Mouse (Mus musculus) forebrain, embryonic 12.5 days (tissue): Measurements from ENCODE around the gene Chn2. TPM values are rescaled to one million over a fixed set of nuclear protein-coding genes. Genes with fewer than 3 reads are reported as not detected.
A peak's percentile ranks its signal among the peaks of the same experiment; 100 is the strongest.

Source experiments
- ATAC-seq: fragments of 200-750 bp; cut with Nextera tagmentation; 2 replicates; pipeline ENCODE4 v1.8.0; 2017; ENCODE audit warnings: moderate TSS enrichment; ENCODE audit not compliant: low FRiP score
- H3K27ac ChIP-seq: fragments of 300-500 bp; sonication (generic); 2 replicates; pipeline ENCODE4 v1.5.1; 2016; ENCODE audit warnings: mild to moderate bottlenecking
- H3K27me3 ChIP-seq: fragments of 300-500 bp; sonication (generic); 2 replicates; pipeline ENCODE4 v1.6.1; 2016; ENCODE audit warnings: mild to moderate bottlenecking
- H3K36me3 ChIP-seq: fragments of 300-500 bp; sonication (generic); replicated peaks from 2 replicates; pipeline ENCODE4 v1.6.1; 2016; ENCODE audit warnings: mild to moderate bottlenecking
- H3K4me1 ChIP-seq: fragments of 300-500 bp; sonication (generic); 2 replicates; pipeline ENCODE4 v1.6.1; 2016
- H3K4me2 ChIP-seq: fragments of 300-500 bp; sonication (generic); 2 replicates; pipeline ENCODE4 v1.6.1; 2016; ENCODE audit warnings: mild to moderate bottlenecking, moderate library complexity
- H3K4me3 ChIP-seq: fragments of 300-500 bp; sonication (generic); replicated peaks from 2 replicates; pipeline ENCODE4 v1.5.1; 2016; ENCODE audit warnings: mild to moderate bottlenecking
- H3K9ac ChIP-seq: fragments of 300-500 bp; sonication (generic); 2 replicates; pipeline ENCODE4 v1.6.1; 2016; ENCODE audit warnings: mild to moderate bottlenecking
- H3K9me3 ChIP-seq: fragments of 300-500 bp; sonication (generic); 2 replicates; pipeline ENCODE4 v1.6.1; 2016
- WGBS: fragments of 180-500 bp; shearing (Covaris S2); methylation state at CpG from one replicate; pipeline ENCODE4 v1.1.7; 2016; 5-methylcytosine and 5-hydroxymethylcytosine counted together
- polyA plus RNA-seq: library from polyadenylated mRNA; unstranded; fragments of >200 nt; fragmentation: Nextera tagmentation; extraction: Ambion mirVana; gene quantifications from 2 replicates; pipeline ENCODE4 v1.2.1, GENCODE M21; 2016

Chn2 gene
- polyA plus RNA-seq: 29.8 and 30.2 TPM in 2 replicates

- peak within 1 kb of the TSS; percentile 75 for H3K4me2 ChIP-seq
- peaks cover 29% of the 10 kb centered on the region for H3K4me1 ChIP-seq
- peaks cover 31% of the 10 kb centered on the region for H3K27me3 ChIP-seq
- H3K4me3 ChIP-seq: peak within 1 kb of the TSS; percentile 73
- peak within 1 kb of the TSS; percentile 95 for H3K27ac ChIP-seq
- WGBS: under 1% methylated on average over 38 of the region's 43 CpGs
- H3K36me3 ChIP-seq: no peaks in the 10 kb centered on the region
- H3K9ac ChIP-seq: peak within 1 kb of the TSS; percentile 84
- ATAC-seq: peak; percentile 81
- H3K9me3 ChIP-seq: no peaks in the 10 kb centered on the region
These were observed at the start of gene Chn2 for GRCm38 (mm10) chr6:54039357-54039804. TSS of gene Chn2 (plus strand) at chr6:54039554.

GRCm38 (mm10) chr6:53992386-53992785 lies 47.0 kb upstream of the Chn2 start:
- no peak overlapping the region for H3K4me3 ChIP-seq

GRCm38 (mm10) chr6:53995519-53995918 lies 43.8 kb upstream of the Chn2 start:
- 0 out of 2 replicates have a peak, but pooled peaks cover 3% of the 10 kb centered on the region for H3K4me1 ChIP-seq
- H3K9ac ChIP-seq: no peak overlapping the region
- H3K9me3 ChIP-seq: 0 out of 2 replicates have a peak, but pooled peaks cover 2% of the 10 kb centered on the region
- no peak overlapping the region for H3K4me3 ChIP-seq
- H3K27me3 ChIP-seq: no peaks in the 10 kb centered on the region
- no peak for ATAC-seq
- no peak overlapping the region for H3K27ac ChIP-seq
- no peaks in the 10 kb centered on the region for H3K36me3 ChIP-seq
- no peak overlapping the region for H3K4me2 ChIP-seq
- 78% methylated on average over 4 of the region's 4 CpGs for WGBS

More at GRCm38 (mm10) chr6:53992386-53992785, 47.0 kb upstream of the Chn2 start:
- no peak for ATAC-seq
- 0 out of 2 replicates have a peak, but pooled peaks cover 2% of the 10 kb centered on the region for H3K9me3 ChIP-seq
- H3K4me2 ChIP-seq: no peak overlapping the region
- no peak overlapping the region for H3K9ac ChIP-seq
- 0 out of 2 replicates have a peak, but pooled peaks cover 3% of the 10 kb centered on the region for H3K4me1 ChIP-seq
- H3K36me3 ChIP-seq: no peaks in the 10 kb centered on the region
- 87% methylated on average over 3 of the region's 3 CpGs for WGBS
- no peak overlapping the region for H3K27ac ChIP-seq
- H3K27me3 ChIP-seq: no peaks in the 10 kb centered on the region

GRCm38 (mm10) chr6:53996226-53996955 lies 43.0 kb upstream of the Chn2 start:
- no peak for ATAC-seq
- Histone ChIP-seq H3K4me2 (no peak overlapping the region), H3K36me3 (no peaks in the 10 kb centered on the region), H3K27me3 (no peaks in the 10 kb centered on the region), H3K9ac (no peak overlapping the region), H3K4me3 (no peak overlapping the region), H3K27ac (no peak overlapping the region), H3K9me3 (0 out of 2 replicates have a peak, but pooled peaks cover 5% of the 10 kb centered on the region), H3K4me1 (0 out of 2 replicates have a peak, but pooled peaks cover 3% of the 10 kb centered on the region)
- 96% methylated on average over 3 of the region's 3 CpGs for WGBS

GRCm38 (mm10) chr6:54005302-54005701 lies 34.1 kb upstream of the Chn2 start:
- H3K36me3 ChIP-seq: no peaks in the 10 kb centered on the region
- H3K4me3 ChIP-seq: no peak overlapping the region
- no peak overlapping the region for H3K27ac ChIP-seq
- H3K4me1 ChIP-seq: peaks cover 10% of the 10 kb centered on the region
- H3K9me3 ChIP-seq: 0 out of 2 replicates have a peak, but pooled peaks cover 3% of the 10 kb centered on the region
- WGBS: 81% methylated on average over 4 of the region's 4 CpGs
- no peak overlapping the region for H3K4me2 ChIP-seq
- no peak for ATAC-seq
- H3K27me3 ChIP-seq: 0 out of 2 replicates have a peak, but pooled peaks cover 4% of the 10 kb centered on the region
- no peak overlapping the region for H3K9ac ChIP-seq

- H3K4me1 ChIP-seq: peaks cover 10% of the 10 kb centered on the region
- H3K27ac ChIP-seq: no peak overlapping the region
- H3K9ac ChIP-seq: no peak overlapping the region
- H3K9me3 ChIP-seq: no peaks in the 10 kb centered on the region
- 0 out of 2 replicates have a peak, but pooled peaks cover 4% of the 10 kb centered on the region for H3K27me3 ChIP-seq
- H3K4me2 ChIP-seq: no peak overlapping the region; the same call in 1 of the 2 replicates
- no peak overlapping the region for H3K4me3 ChIP-seq
- H3K36me3 ChIP-seq: no peaks in the 10 kb centered on the region
- no peak for ATAC-seq
- 55% methylated on average over 16 of the region's 16 CpGs for WGBS
These were observed 30.8 kb upstream of the Chn2 start for GRCm38 (mm10) chr6:54008448-54009120.

GRCm38 (mm10) chr6:54009293-54009692 lies 30.1 kb upstream of the Chn2 start:
- H3K36me3 ChIP-seq: no peaks in the 10 kb centered on the region
- H3K4me3 ChIP-seq: no peak overlapping the region
- peaks cover 10% of the 10 kb centered on the region for H3K4me1 ChIP-seq
- H3K9ac ChIP-seq: no peak overlapping the region
- H3K27ac ChIP-seq: no peak overlapping the region
- WGBS: 36% methylated on average over 4 of the region's 4 CpGs
- no peak overlapping the region for H3K4me2 ChIP-seq
- 0 out of 2 replicates have a peak, but pooled peaks cover 4% of the 10 kb centered on the region for H3K27me3 ChIP-seq
- no peak for ATAC-seq
- H3K9me3 ChIP-seq: no peaks in the 10 kb centered on the region

GRCm38 (mm10) chr6:54010362-54010761 lies 29.0 kb upstream of the Chn2 start:
- Histone ChIP-seq H3K36me3 (no peaks in the 10 kb centered on the region), H3K4me3 (no peak overlapping the region), H3K27me3 (0 out of 2 replicates have a peak, but pooled peaks cover 4% of the 10 kb centered on the region), H3K4me1 (peaks cover 10% of the 10 kb centered on the region), H3K9me3 (no peaks in the 10 kb centered on the region), H3K4me2 (no peak overlapping the region), H3K27ac (no peak overlapping the region), H3K9ac (no peak overlapping the region)
- ATAC-seq: no peak
- WGBS: 52% methylated on average over 9 of the region's 9 CpGs

- Histone ChIP-seq H3K4me2 (no peak overlapping the region), H3K27ac (no peak overlapping the region), H3K27me3 (0 out of 2 replicates have a peak, but pooled peaks cover 2% of the 10 kb centered on the region), H3K4me3 (no peak overlapping the region), H3K36me3 (no peaks in the 10 kb centered on the region), H3K9ac (no peak overlapping the region), H3K9me3 (no peaks in the 10 kb centered on the region), H3K4me1 (peaks cover 10% of the 10 kb centered on the region)
- WGBS: 96% methylated on average over 1 of the region's 1 CpGs
- no peak for ATAC-seq
These were observed 27.2 kb upstream of the Chn2 start for GRCm38 (mm10) chr6:54012163-54012562.

- Histone ChIP-seq H3K27me3 (0 out of 2 replicates have a peak, but pooled peaks cover 5% of the 10 kb centered on the region), H3K27ac (no peak overlapping the region), H3K4me3 (no peak overlapping the region), H3K36me3 (no peaks in the 10 kb centered on the region), H3K9me3 (no peaks in the 10 kb centered on the region), H3K9ac (no peak overlapping the region), H3K4me2 (no peak overlapping the region), H3K4me1 (no peaks in the 10 kb centered on the region)
- 64% methylated on average over 2 of the region's 2 CpGs for WGBS
- ATAC-seq: no peak
These were observed 21.3 kb upstream of the Chn2 start for GRCm38 (mm10) chr6:54018038-54018437.

GRCm38 (mm10) chr6:54018861-54019260 lies 20.5 kb upstream of the Chn2 start:
- 0 out of 2 replicates have a peak, but pooled peaks cover 5% of the 10 kb centered on the region for H3K27me3 ChIP-seq
- ATAC-seq: no peak
- no peak overlapping the region for H3K4me3 ChIP-seq
- H3K4me1 ChIP-seq: no peaks in the 10 kb centered on the region
- H3K9ac ChIP-seq: no peak overlapping the region
- no peaks in the 10 kb centered on the region for H3K9me3 ChIP-seq
- no peaks in the 10 kb centered on the region for H3K36me3 ChIP-seq
- H3K4me2 ChIP-seq: no peak overlapping the region
- WGBS: 82% methylated on average over 5 of the region's 5 CpGs
- H3K27ac ChIP-seq: no peak overlapping the region

GRCm38 (mm10) chr6:54021123-54021789 lies 18.1 kb upstream of the Chn2 start:
- Histone ChIP-seq H3K27ac (no peak overlapping the region), H3K27me3 (0 out of 2 replicates have a peak, but pooled peaks cover 5% of the 10 kb centered on the region), H3K4me2 (no peak overlapping the region), H3K36me3 (no peaks in the 10 kb centered on the region), H3K4me3 (no peak overlapping the region), H3K9me3 (no peaks in the 10 kb centered on the region), H3K4me1 (peaks cover 4% of the 10 kb centered on the region; the same call in 1 of the 2 replicates), H3K9ac (no peak overlapping the region)
- ATAC-seq: no peak
- 57% methylated on average over 15 of the region's 15 CpGs for WGBS
